Mouse (Mus musculus) spleen, adult 2 months (tissue): ENCODE data around the gene AC124108.1.

Experiments used
- CTCF ChIP-seq: fragments of 200-500 bp; IDR thresholded peaks from 2 replicates; pipeline ENCODE4 v1.5.1; 2011; ENCODE audit warnings: mild to moderate bottlenecking, inconsistent platforms; ENCODE audit not compliant: insufficient read depth, insufficient read length, insufficient replicate concordance; ENCODE audit errors: extremely low read depth
- POLR2A ChIP-seq: fragments of 200-500 bp; IDR thresholded peaks from 2 replicates; pipeline ENCODE4 v1.6.1; 2011; ENCODE audit warnings: low read depth, low read length, inconsistent platforms

DNA sequence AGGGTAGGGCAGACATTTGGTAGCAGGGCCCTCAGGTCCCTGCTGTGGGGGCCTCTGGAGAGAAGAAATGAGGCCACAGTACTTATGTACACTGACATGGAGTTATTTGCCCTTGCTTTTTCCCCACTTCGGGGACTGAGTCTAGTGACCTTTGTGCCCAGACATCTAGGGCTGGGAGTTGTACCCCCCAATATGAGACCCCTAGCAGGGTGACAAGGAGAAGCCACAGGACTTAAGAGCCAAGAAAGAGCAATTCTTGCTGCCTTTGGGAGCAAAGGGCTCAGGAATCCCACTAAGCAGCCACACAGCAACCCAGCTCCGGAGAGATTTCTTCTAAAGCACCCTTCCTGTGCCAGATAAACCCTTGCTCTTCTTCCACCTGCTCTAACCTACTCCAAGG lies 10.7 kb downstream of the AC124108.1 start:
- no peak for TF ChIP-seq POLR2A
- no peak for TF ChIP-seq CTCF
